Mouse (Mus musculus) liver, adult 2 months (tissue): ENCODE measurements around the gene Fam151a. TPM values are rescaled to one million over a fixed set of nuclear protein-coding genes. Genes with fewer than 3 reads are reported as not detected.
"Not testable (repeated sequence)": the region's sequence is repeated elsewhere in the genome, so short reads cannot be mapped to it uniquely, and the experiment has no call there.

ENCODE experiments used
- DNase-seq: peaks from one replicate; pipeline ENCODE4 v3.0.0-alpha.2; 2011; ENCODE audit warnings: low read depth, low spot score; ENCODE audit errors: extremely low read depth
- H3K27ac ChIP-seq: fragments of 200-500 bp; replicated peaks from 2 replicates; pipeline ENCODE4 v1.5.1; 2012; ENCODE audit warnings: low read depth, mild to moderate bottlenecking, control low read depth, inconsistent platforms, low read length; ENCODE audit not compliant: insufficient read depth
- H3K27me3 ChIP-seq: fragments of 200-500 bp; 2 replicates; pipeline ENCODE4 v1.6.1; 2012; ENCODE audit warnings: mild to moderate bottlenecking, moderate library complexity, low read length, inconsistent platforms; ENCODE audit not compliant: control insufficient read depth, insufficient read depth
- H3K36me3 ChIP-seq: fragments of 200-500 bp; 2 replicates; pipeline ENCODE4 v1.6.1; 2012; ENCODE audit warnings: low read length, inconsistent platforms; ENCODE audit not compliant: control insufficient read depth, insufficient read depth
- H3K4me1 ChIP-seq: fragments of 200-500 bp; 2 replicates; pipeline ENCODE4 v1.6.1; 2011; ENCODE audit warnings: low read length; ENCODE audit not compliant: control insufficient read depth, insufficient read depth
- H3K4me3 ChIP-seq: fragments of 200-500 bp; 2 replicates; pipeline ENCODE4 v1.5.1; 2011; ENCODE audit warnings: low read depth, mild to moderate bottlenecking, control low read depth, low read length, moderate library complexity; ENCODE audit not compliant: insufficient read depth
- H3K79me2 ChIP-seq: fragments of 200-500 bp; 2 replicates; pipeline ENCODE4 v1.6.1; 2012; ENCODE audit warnings: inconsistent platforms, mild to moderate bottlenecking, low read length, moderate library complexity; ENCODE audit not compliant: control insufficient read depth, insufficient read depth
- H3K9ac ChIP-seq: fragments of 200-500 bp; 2 replicates; pipeline ENCODE4 v1.6.1; 2012; ENCODE audit warnings: low read depth, mild to moderate bottlenecking, control low read depth, inconsistent platforms, low read length
- CTCF ChIP-seq: fragments of 200-500 bp; IDR thresholded peaks from 2 replicates; pipeline ENCODE4 v1.5.1; 2011; ENCODE audit warnings: low read depth, low read length, control low read depth
- POLR2A ChIP-seq: fragments of 200-500 bp; IDR thresholded peaks from 2 replicates; pipeline ENCODE4 v1.6.1; 2011; ENCODE audit warnings: low read length, control low read depth; ENCODE audit not compliant: insufficient read depth; ENCODE audit errors: extremely low read depth
- WGBS: fragments of 180-500 bp; shearing (Covaris S2); methylation state at CpG from one replicate; pipeline ENCODE4 v1.1.7; 2018; 5-methylcytosine and 5-hydroxymethylcytosine counted together
- polyA plus RNA-seq: library from polyadenylated mRNA; depleted of rRNA; stranded (reverse); fragments of >200 nt; gene quantifications from 2 replicates; pipeline ENCODE4 v1.2.3, GENCODE M21; 2012
- total RNA-seq: library from RNA; depleted of rRNA; stranded (reverse); fragments of >200 nt; gene quantifications from 2 replicates; pipeline ENCODE4 v1.2.3, GENCODE M21; 2014

Fam151a gene
- total and polyA plus RNA-seq, 2 experiments = not detected

DNA sequence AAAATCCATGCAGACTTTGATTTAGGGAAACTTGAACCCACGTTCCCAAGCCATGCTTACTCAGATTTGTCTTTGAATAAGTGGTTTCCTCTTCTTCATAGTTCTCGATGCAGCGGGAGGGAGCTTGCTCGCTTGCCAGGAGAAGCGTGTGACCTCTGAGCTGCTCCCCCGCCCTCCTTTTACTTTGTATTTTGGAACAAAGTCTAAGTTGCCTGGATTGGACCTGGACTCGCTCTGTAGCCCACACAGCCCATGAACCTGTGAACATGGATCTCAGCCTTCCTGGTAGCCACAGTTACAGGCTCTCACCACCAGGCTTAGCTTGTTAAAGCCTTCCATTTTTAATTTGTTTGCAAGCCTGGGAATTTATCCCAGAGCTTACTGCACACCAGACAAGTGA lies 2.9 kb upstream of the Fam151a start, which contains the start of gene Mroh7:
TSS of gene Mroh7 (minus strand) at position 112 of the 400 bp plus-strand sequence.
- Histone ChIP-seq H3K36me3 (no peaks in the 10 kb centered on the region), H3K4me3 (no peak within 1 kb of the TSS), H3K27ac (no peak within 1 kb of the TSS), H3K9ac (no peak within 1 kb of the TSS), H3K79me2 (no peaks in the 10 kb centered on the region), H3K4me1 (no peaks in the 10 kb centered on the region), H3K27me3 (no peaks in the 10 kb centered on the region)
- no peak for TF ChIP-seq CTCF
- no peak for TF ChIP-seq POLR2A
- DNase-seq = peak; percentile 54
- 44% methylated on average over 7 of the region's 7 CpGs for WGBS

GRCm38 (mm10) chr4:106736884-106737283 lies 3.2 kb downstream of the Fam151a start:
- not testable (repeated sequence) for H3K27me3 ChIP-seq, H3K9ac ChIP-seq, H3K4me1 ChIP-seq, H3K36me3 ChIP-seq, H3K79me2 ChIP-seq, DNase-seq, H3K27ac ChIP-seq, H3K4me3 ChIP-seq
- WGBS = 89% methylated on average over 1 of the region's 1 CpGs

DNA sequence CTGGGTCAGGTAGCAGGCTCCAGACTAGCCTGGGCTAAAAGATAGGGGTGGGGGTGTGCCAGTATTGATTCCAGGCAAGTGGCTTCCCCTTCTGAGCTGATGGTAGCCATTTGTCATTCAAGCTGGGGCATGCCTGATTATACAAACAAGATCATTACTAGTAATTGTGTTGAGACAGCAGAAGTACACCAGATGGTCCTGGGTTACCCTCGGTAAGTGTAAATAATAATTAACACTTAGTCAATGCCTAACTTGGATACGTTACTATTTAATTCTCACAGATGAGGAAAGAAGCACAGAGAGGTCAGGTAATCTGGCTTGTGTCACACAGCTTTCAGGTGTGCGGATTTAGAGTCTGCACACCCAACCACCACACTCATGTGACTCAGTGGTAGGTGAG lies 4.2 kb downstream of the Fam151a start:
- Histone ChIP-seq H3K79me2 (no peaks in the 10 kb centered on the region), H3K4me3 (no peak overlapping the region), H3K27me3 (no peaks in the 10 kb centered on the region), H3K4me1 (no peaks in the 10 kb centered on the region), H3K36me3 (no peaks in the 10 kb centered on the region), H3K9ac (no peak overlapping the region), H3K27ac (no peak overlapping the region)
- DNase-seq = no peak
- TF ChIP-seq CTCF (no peak), POLR2A (no peak)
- 59% methylated on average over 3 of the region's 3 CpGs for WGBS

GRCm38 (mm10) chr4:106745862-106746261 lies 12.2 kb downstream of the Fam151a start:
- 77% methylated on average over 7 of the region's 7 CpGs for WGBS
- no peaks in the 10 kb centered on the region for H3K4me1 ChIP-seq
- H3K36me3 ChIP-seq = no peaks in the 10 kb centered on the region
- no peaks in the 10 kb centered on the region for H3K79me2 ChIP-seq
- TF ChIP-seq POLR2A = no peak
- no peak for TF ChIP-seq CTCF
- DNase-seq = no peak
- H3K9ac ChIP-seq = no peak overlapping the region
- no peak overlapping the region for H3K4me3 ChIP-seq
- H3K27me3 ChIP-seq = no peaks in the 10 kb centered on the region
- H3K27ac ChIP-seq = no peak overlapping the region

DNA sequence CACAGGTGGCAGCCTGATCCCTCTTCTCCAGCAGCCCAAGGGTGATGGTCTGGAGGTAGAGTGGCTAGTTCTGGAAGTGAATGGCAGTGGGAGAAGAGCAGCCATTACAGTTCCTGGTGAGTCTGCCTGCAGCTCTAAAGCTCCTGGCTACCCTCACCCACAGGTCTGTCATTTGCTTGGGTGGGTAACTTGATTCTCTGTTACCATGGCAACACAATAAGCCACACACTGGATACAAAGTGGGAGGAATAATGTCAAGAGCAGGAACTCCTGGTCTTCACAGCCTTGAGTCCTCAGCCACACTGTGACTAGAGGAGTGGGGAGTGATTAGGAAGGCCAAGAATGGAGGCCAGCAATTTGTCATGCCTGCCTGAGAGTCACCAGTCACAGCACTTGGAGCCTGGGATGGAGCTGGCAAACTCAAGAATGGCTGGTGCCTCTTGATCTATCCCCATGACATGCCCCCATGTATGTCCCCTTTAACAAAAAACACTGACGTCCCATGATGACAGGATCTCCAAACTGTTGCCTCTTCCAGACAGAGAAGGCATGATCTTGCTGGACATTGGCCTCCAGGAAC lies 13.4 kb downstream of the Fam151a start:
- TF ChIP-seq POLR2A = no peak
- TF ChIP-seq CTCF = no peak
- Histone ChIP-seq H3K9ac (no peak overlapping the region), H3K27me3 (no peaks in the 10 kb centered on the region), H3K79me2 (no peaks in the 10 kb centered on the region), H3K27ac (no peak overlapping the region), H3K36me3 (no peaks in the 10 kb centered on the region), H3K4me1 (no peaks in the 10 kb centered on the region), H3K4me3 (no peak overlapping the region)
- WGBS = 96% methylated on average over 1 of the region's 1 CpGs
- DNase-seq = no peak

DNA sequence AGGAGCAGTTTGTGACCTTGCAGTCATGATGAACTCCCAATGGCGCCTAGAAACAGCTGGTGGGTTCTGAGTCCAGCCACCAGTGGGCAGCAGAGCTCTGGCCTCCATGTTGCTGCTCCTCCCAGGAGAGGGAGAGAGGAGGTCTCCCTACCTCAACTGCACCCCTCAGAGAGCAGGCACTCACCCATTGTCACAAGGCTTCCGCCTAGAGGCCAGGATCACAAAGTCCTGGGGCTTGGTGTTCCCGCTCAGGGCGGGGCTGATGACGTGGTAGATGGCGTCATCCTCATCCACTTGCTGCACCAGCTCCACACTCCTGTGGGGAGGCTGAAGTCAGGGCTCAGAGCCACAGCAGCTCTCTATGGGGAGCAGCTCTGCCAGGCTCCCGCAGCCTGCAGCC lies 16.0 kb downstream of the Fam151a start:
- no peak overlapping the region for H3K4me3 ChIP-seq
- no peaks in the 10 kb centered on the region for H3K27me3 ChIP-seq

More for the DNA sequence above, 16.0 kb downstream of the Fam151a start:
- WGBS = 20% methylated on average over 7 of the region's 7 CpGs
- TF ChIP-seq CTCF = peak; percentile 85
- no peak for TF ChIP-seq POLR2A
- Histone ChIP-seq H3K36me3 (no peaks in the 10 kb centered on the region), H3K79me2 (no peaks in the 10 kb centered on the region), H3K9ac (no peak overlapping the region), H3K4me1 (no peaks in the 10 kb centered on the region), H3K27ac (no peak overlapping the region)
- DNase-seq = peak; percentile 9
